Mouse (Mus musculus): ENCODE results near the gene Cmah.

The Cmah gene

DNA sequence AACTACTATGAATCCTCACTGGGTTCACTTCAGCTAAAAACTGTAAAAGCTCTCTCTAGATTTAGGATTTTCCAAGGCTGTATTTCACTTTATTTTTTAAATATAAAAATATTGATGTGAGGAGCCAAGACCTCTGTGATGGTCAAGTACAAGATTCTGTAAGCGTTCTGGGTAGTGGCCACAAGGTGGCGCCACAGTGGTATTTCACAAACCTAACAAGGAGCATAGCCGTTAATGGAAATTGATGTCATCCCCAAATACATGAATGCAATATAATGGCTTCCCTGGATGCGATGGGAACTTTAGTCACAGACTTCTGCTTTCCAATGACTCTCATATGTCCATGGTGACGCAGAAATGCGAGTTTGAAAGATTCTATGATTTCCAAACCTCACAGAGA is 191.7 kb downstream of the Cmah start:
- peak; percentile 79 for TF ChIP-seq CTCF (conservative IDR thresholded peaks at IDR 0.05; ENCODE audit: low read length)
- TF ChIP-seq NANOG (IDR thresholded peaks at IDR 0.05; ENCODE audit: borderline replicate concordance, low read length): no peak
- no peaks in the 10 kb centered on the region for H3K27me3 ChIP-seq (ENCODE audit: insufficient read depth, low read length)
- H3K36me3 ChIP-seq (ENCODE audit: insufficient read depth, low read length): no peaks in the 10 kb centered on the region
- peaks cover 58% of the 10 kb centered on the region for H3K4me1 ChIP-seq (replicated peaks; ENCODE audit: low read depth, low read length)
- H3K4me3 ChIP-seq (replicated peaks; ENCODE audit: low read length): no peak overlapping the region
- H3K9me3 ChIP-seq (ENCODE audit: low read length): peaks cover 6% of the 10 kb centered on the region; the same call in 1 of the 2 replicates

GRCm38 (mm10) chr13:24519976-24520647 is 192.9 kb downstream of the Cmah start:
- peaks cover 51% of the 10 kb centered on the region for H3K4me1 ChIP-seq (replicated peaks; ENCODE audit: low read depth, low read length)
- H3K4me3 ChIP-seq (replicated peaks; ENCODE audit: low read length): no peak overlapping the region
- no peaks in the 10 kb centered on the region for H3K36me3 ChIP-seq (ENCODE audit: insufficient read depth, low read length)
- no peaks in the 10 kb centered on the region; the same call in 1 of the 2 replicates for H3K9me3 ChIP-seq (ENCODE audit: low read length)
- no peaks in the 10 kb centered on the region for H3K27me3 ChIP-seq (ENCODE audit: insufficient read depth, low read length)
- no peak for TF ChIP-seq POU5F1 (IDR thresholded peaks at IDR 0.05; ENCODE audit: borderline replicate concordance, low read length)
- TF ChIP-seq CTCF (conservative IDR thresholded peaks at IDR 0.05; ENCODE audit: low read length): no peak
- no peak for TF ChIP-seq NANOG (IDR thresholded peaks at IDR 0.05; ENCODE audit: borderline replicate concordance, low read length)

GRCm38 (mm10) chr13:24520796-24521195 is 193.6 kb downstream of the Cmah start:
- TF ChIP-seq NANOG (IDR thresholded peaks at IDR 0.05; ENCODE audit: borderline replicate concordance, low read length): no peak
- TF ChIP-seq POU5F1 (IDR thresholded peaks at IDR 0.05; ENCODE audit: borderline replicate concordance, low read length): no peak
- Histone ChIP-seq H3K9me3 (ENCODE audit: low read length) (no peaks in the 10 kb centered on the region), H3K27me3 (ENCODE audit: insufficient read depth, low read length) (no peaks in the 10 kb centered on the region), H3K4me1 (replicated peaks; ENCODE audit: low read depth, low read length) (peaks cover 45% of the 10 kb centered on the region), H3K4me3 (replicated peaks; ENCODE audit: low read length) (no peak overlapping the region), H3K36me3 (ENCODE audit: insufficient read depth, low read length) (no peaks in the 10 kb centered on the region)

DNA sequence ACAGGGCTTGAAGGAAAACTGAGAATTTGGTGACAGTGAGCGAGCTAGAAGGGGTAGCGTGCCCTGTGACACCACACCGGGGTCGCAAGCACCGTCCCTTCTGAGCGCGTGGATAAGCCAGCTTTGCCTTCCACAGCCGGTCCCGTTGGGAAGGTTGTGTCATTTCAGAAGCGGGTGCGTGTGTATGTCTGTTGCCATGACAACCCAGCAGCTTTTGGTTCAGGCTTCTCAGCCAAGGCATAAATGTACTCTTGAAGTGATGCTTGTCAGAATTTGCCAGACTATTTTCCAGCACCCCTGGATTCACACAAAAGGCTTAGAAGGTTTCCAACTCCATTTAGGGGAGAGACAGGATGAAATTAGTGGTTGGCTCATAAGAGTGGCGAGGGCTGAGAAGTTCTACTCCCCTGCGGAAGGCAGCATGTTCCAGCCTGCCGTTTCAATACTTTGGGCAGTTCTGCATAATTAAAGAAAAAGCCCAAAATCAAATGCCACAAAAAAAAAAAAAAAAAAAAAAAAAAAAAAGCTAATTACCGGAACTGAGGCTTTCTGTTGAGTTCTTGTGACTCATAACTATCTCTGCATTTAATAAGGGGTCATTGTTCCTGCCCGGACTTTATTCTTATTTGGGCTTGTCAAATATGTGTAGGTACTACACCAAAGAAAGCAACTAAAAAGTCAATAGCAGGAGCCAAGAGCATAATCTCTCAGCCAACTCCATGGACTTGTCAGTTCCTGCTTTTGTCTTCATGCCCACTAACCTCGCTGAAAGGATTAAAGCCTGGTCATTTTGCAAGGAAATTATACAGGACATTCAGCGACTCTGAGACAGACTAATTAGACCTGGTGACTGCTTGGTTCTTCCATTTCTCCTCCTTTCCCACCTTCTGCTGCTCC is 194.5 kb downstream of the Cmah start:
- H3K4me3 ChIP-seq (replicated peaks; ENCODE audit: low read length): no peak overlapping the region

DNA sequence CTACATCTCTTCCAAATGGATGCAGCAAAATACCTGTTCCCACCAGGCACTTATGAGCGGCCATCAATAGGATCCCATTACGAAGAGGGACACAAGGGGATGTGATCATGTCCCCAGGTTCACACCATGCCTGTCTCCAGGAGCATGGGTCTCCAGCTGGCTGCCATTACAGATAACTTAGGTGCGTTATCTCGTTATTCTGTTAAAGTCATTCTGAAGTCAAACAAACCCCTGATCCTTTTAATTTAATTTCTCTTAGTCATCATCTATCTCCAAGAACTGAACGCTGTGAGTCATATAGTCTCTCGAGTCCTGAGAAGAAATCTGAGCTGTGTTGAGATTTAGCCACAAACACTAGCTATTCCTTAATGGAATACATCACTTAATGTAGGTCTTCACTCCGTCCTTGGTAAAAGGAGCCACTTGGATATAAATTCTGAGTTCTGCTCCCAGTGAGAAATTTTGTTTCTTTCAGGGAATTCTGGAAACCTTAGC is 195.2 kb downstream of the Cmah start:
- no peak overlapping the region for H3K4me3 ChIP-seq (replicated peaks; ENCODE audit: low read length)
- no peaks in the 10 kb centered on the region for H3K9me3 ChIP-seq (ENCODE audit: low read length)
- TF ChIP-seq CTCF (conservative IDR thresholded peaks at IDR 0.05; ENCODE audit: low read length): no peak
- no peak for TF ChIP-seq POU5F1 (IDR thresholded peaks at IDR 0.05; ENCODE audit: borderline replicate concordance, low read length)
- no peak for TF ChIP-seq NANOG (IDR thresholded peaks at IDR 0.05; ENCODE audit: borderline replicate concordance, low read length)
- no peaks in the 10 kb centered on the region for H3K36me3 ChIP-seq (ENCODE audit: insufficient read depth, low read length)
- H3K4me1 ChIP-seq (replicated peaks; ENCODE audit: low read depth, low read length): peaks cover 48% of the 10 kb centered on the region
- no peaks in the 10 kb centered on the region for H3K27me3 ChIP-seq (ENCODE audit: insufficient read depth, low read length)

More for the DNA sequence above, 194.5 kb downstream of the Cmah start:
- TF ChIP-seq NANOG (IDR thresholded peaks at IDR 0.05; ENCODE audit: borderline replicate concordance, low read length) (no peak), POU5F1 (IDR thresholded peaks at IDR 0.05; ENCODE audit: borderline replicate concordance, low read length) (no peak), CTCF (conservative IDR thresholded peaks at IDR 0.05; ENCODE audit: low read length) (no peak)
- Histone ChIP-seq H3K9me3 (ENCODE audit: low read length) (no peaks in the 10 kb centered on the region), H3K4me1 (replicated peaks; ENCODE audit: low read depth, low read length) (peaks cover 48% of the 10 kb centered on the region), H3K27me3 (ENCODE audit: insufficient read depth, low read length) (no peaks in the 10 kb centered on the region), H3K36me3 (ENCODE audit: insufficient read depth, low read length) (no peaks in the 10 kb centered on the region)

GRCm38 (mm10) chr13:24523587-24524221 is 196.5 kb downstream of the Cmah start:
- H3K27me3 ChIP-seq (ENCODE audit: insufficient read depth, low read length): no peaks in the 10 kb centered on the region
- H3K4me3 ChIP-seq (replicated peaks; ENCODE audit: low read length): no peak overlapping the region
- no peaks in the 10 kb centered on the region for H3K36me3 ChIP-seq (ENCODE audit: insufficient read depth, low read length)
- no peaks in the 10 kb centered on the region for H3K9me3 ChIP-seq (ENCODE audit: low read length)
- TF ChIP-seq NANOG (IDR thresholded peaks at IDR 0.05; ENCODE audit: borderline replicate concordance, low read length) (no peak), POU5F1 (IDR thresholded peaks at IDR 0.05; ENCODE audit: borderline replicate concordance, low read length) (no peak), CTCF (conservative IDR thresholded peaks at IDR 0.05; ENCODE audit: low read length) (no peak)
- H3K4me1 ChIP-seq (replicated peaks; ENCODE audit: low read depth, low read length): peaks cover 39% of the 10 kb centered on the region

GRCm38 (mm10) chr13:24524468-24524867 is 197.3 kb downstream of the Cmah start:
- H3K36me3 ChIP-seq (ENCODE audit: insufficient read depth, low read length): no peaks in the 10 kb centered on the region
- no peaks in the 10 kb centered on the region for H3K27me3 ChIP-seq (ENCODE audit: insufficient read depth, low read length)
- no peaks in the 10 kb centered on the region for H3K9me3 ChIP-seq (ENCODE audit: low read length)
- H3K4me3 ChIP-seq (replicated peaks; ENCODE audit: low read length): no peak overlapping the region
- peaks cover 35% of the 10 kb centered on the region for H3K4me1 ChIP-seq (replicated peaks; ENCODE audit: low read depth, low read length)
- no peak for TF ChIP-seq CTCF (conservative IDR thresholded peaks at IDR 0.05; ENCODE audit: low read length)
- no peak for TF ChIP-seq POU5F1 (IDR thresholded peaks at IDR 0.05; ENCODE audit: borderline replicate concordance, low read length)
- no peak for TF ChIP-seq NANOG (IDR thresholded peaks at IDR 0.05; ENCODE audit: borderline replicate concordance, low read length)

GRCm38 (mm10) chr13:24525551-24525950 is 198.3 kb downstream of the Cmah start:
- Histone ChIP-seq H3K9me3 (ENCODE audit: low read length) (no peaks in the 10 kb centered on the region), H3K4me3 (replicated peaks; ENCODE audit: low read length) (no peak overlapping the region), H3K4me1 (replicated peaks; ENCODE audit: low read depth, low read length) (peaks cover 31% of the 10 kb centered on the region), H3K36me3 (ENCODE audit: insufficient read depth, low read length) (no peaks in the 10 kb centered on the region), H3K27me3 (ENCODE audit: insufficient read depth, low read length) (no peaks in the 10 kb centered on the region)
- TF ChIP-seq POU5F1 (IDR thresholded peaks at IDR 0.05; ENCODE audit: borderline replicate concordance, low read length) (no peak), CTCF (conservative IDR thresholded peaks at IDR 0.05; ENCODE audit: low read length) (no peak), NANOG (IDR thresholded peaks at IDR 0.05; ENCODE audit: borderline replicate concordance, low read length) (no peak)

All from E14TG2a.4 (cell line).